Mouse (Mus musculus): ENCODE data around the gene Tnfrsf1a.

The Tnfrsf1a gene

DNA sequence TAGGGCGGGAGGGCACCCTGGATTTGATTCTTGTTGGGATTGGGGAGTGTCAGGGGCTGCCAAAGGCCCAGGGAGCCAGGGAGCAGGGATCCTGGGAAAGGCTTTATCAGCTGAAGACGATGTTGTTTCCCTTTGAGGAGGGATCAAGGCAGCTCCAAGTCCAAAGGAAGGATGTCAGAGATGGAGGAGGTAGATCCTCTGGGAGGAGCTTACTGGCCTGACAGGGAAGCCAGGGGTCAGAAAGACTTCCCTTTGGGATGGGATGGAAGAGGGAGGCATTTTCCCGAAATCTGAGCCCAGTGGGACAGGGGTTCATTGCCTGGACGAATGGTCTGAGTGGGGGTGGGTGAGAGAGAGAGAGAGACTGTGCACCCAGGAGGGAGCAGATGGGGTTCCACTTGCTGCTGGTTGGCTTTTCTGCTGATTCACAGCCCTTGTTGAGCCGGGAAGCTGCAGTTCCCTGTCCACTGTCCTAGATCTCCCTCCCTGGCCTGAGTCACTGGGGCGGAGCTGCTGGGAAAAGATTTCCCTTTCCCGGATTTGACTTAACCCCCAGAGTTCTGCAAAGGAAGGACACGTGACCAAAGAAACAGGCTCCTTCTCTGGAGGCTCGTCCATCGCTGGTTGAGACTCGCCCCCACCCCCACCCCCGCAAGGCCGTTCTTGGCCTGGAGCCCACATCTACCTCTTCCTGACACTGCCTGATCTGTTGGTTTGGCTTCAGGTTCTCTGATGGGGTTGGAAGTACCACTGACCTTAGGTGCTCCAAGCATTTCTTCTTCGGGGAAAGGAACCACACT lies 5.4 kb downstream of the Tnfrsf1a start:
- DNase-seq (ENCODE audit: low spot score): no peak

DNA sequence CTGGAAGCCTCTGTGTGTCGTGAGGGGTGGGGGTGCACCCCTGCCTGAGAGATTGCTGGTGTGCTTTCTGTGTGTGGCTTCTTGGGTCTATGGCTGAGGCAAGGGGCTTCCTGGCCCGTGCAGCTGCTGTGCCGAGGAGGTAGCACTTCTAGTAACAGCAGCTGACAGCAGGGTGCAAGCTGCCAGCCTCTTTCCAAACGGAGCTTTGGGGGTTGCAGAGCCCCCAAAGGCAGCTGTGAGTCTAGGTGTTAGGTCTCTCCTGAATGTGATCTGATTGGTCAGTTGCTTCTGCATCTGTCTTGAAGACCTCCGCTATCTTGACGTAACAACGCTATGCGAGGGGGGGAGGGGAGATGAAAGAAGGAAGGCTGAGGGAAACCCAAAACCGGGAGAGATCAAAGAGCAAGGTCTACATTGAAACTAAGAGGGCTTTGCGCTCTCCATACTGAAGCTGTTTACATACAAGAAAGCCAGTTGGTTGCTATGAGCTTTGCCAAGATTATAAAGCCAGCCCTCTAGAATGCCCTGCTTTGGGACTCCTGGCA lies 6.1 kb downstream of the Tnfrsf1a start:
- DNase-seq (ENCODE audit: low spot score): no peak

DNA sequence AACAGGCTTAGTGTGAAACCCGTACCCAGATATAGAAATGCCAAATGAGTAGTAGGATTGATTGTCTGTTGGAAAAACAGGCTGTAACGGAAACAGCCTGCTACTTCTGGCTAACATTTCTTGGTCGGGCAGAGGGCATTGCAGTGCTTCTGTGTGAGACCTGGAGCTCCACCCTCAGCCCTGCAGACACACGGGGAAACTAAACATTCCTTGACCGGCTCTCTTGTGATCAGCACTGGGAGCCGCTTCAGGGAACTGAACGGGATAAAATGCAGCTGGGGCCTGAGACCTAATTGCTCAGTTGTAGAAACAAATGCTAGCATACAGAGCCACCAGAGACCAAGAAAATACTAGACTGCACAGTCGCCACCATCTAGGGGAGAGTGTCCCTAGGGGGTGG lies 7.1 kb downstream of the Tnfrsf1a start:
- no peak for DNase-seq (ENCODE audit: low spot score)

- DNase-seq (ENCODE audit: low spot score): no peak
Observed at GRCm38 (mm10) chr6:125357334-125357733, 8.2 kb downstream of the Tnfrsf1a start.

DNA sequence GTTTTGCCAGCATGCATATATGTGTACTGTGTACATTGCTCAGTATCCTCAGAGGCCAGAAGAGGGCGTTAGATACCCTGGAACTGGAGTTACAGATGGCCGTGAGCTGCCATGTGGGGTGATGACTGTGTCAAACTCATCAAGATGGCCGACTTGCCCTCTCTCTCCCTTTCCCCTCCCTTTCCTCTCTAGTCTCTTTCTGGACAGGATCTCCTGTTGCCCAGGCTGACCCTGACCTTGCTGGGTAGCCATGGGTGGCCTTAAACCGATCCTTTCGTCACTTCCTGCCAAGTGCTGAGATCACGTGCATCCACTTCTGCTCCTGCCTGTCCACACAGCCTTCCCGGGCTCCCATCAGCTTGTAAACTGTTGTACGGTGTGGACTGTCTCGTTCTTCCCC lies 10.8 kb downstream of the Tnfrsf1a start:
- DNase-seq (ENCODE audit: low spot score): no peak

GRCm38 (mm10) chr6:125360846-125361245 lies 11.7 kb downstream of the Tnfrsf1a start:
- no peak for DNase-seq (ENCODE audit: low spot score)

- DNase-seq (ENCODE audit: low spot score): no peak
Observed at GRCm38 (mm10) chr6:125361467-125362291, 12.5 kb downstream of the Tnfrsf1a start.

- DNase-seq (ENCODE audit: low spot score): no peak
Observed at GRCm38 (mm10) chr6:125363021-125363420, 13.9 kb downstream of the Tnfrsf1a start.

GRCm38 (mm10) chr6:125363451-125364242 lies 14.5 kb downstream of the Tnfrsf1a start:
- DNase-seq (ENCODE audit: low spot score): no peak

GRCm38 (mm10) chr6:125364448-125364847 lies 15.3 kb downstream of the Tnfrsf1a start:
- no peak for DNase-seq (ENCODE audit: low spot score)

DNA sequence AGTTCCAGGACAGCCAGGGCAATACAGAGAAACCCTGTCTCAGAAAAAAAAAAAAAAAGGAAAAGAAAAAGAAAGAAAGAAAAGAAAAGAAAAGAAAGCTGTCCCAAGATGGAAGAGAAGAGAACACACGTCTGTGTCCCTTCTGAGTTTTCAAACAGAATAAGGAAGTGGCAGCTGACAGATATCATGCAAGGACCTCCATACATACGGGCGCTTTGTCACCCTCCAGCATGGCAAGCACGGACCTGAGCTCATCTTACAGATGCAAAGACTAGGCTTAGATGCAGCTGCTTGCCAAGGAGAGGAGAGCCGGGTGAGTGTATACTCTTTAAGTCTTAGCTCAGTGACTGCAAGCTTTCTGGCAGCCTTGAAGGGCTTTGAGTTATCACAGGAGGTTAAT lies 16.4 kb downstream of the Tnfrsf1a start:
- no peak for DNase-seq (ENCODE audit: low spot score)

- no peak for DNase-seq (ENCODE audit: low spot score)
Observed at GRCm38 (mm10) chr6:125366133-125366532, 17.0 kb downstream of the Tnfrsf1a start.

- DNase-seq (ENCODE audit: low spot score): no peak
Observed at GRCm38 (mm10) chr6:125367758-125368371, 18.7 kb downstream of the Tnfrsf1a start.

DNA sequence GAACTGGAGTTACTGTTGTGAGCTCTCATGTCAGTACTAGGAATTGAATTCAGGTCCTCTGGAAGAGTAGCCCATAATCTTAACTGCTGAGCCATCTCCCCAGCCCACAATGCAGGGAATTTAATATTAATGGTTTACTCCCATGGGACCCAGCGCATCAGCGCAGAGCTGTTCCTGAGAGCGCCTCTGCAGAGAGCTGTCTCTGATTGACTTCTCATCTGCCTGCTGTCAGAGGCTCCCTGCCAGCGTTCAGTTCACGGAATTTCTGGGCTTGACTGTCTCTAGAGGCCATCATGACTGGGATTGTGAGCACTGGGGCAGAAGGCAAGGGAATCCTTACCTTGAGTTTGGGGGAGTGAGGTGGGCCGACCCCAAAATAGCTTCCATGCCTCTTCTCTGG lies 27.9 kb downstream of the Tnfrsf1a start:
- no peak for DNase-seq (ENCODE audit: low spot score)

- no peak for DNase-seq (ENCODE audit: low spot score)
Observed at GRCm38 (mm10) chr6:125377582-125378451, 28.7 kb downstream of the Tnfrsf1a start.

GRCm38 (mm10) chr6:125378621-125379020 lies 29.5 kb downstream of the Tnfrsf1a start:
- no peak for DNase-seq (ENCODE audit: low spot score)

- no peak for DNase-seq (ENCODE audit: low spot score)
Observed at GRCm38 (mm10) chr6:125379781-125380180, 30.6 kb downstream of the Tnfrsf1a start.

DNA sequence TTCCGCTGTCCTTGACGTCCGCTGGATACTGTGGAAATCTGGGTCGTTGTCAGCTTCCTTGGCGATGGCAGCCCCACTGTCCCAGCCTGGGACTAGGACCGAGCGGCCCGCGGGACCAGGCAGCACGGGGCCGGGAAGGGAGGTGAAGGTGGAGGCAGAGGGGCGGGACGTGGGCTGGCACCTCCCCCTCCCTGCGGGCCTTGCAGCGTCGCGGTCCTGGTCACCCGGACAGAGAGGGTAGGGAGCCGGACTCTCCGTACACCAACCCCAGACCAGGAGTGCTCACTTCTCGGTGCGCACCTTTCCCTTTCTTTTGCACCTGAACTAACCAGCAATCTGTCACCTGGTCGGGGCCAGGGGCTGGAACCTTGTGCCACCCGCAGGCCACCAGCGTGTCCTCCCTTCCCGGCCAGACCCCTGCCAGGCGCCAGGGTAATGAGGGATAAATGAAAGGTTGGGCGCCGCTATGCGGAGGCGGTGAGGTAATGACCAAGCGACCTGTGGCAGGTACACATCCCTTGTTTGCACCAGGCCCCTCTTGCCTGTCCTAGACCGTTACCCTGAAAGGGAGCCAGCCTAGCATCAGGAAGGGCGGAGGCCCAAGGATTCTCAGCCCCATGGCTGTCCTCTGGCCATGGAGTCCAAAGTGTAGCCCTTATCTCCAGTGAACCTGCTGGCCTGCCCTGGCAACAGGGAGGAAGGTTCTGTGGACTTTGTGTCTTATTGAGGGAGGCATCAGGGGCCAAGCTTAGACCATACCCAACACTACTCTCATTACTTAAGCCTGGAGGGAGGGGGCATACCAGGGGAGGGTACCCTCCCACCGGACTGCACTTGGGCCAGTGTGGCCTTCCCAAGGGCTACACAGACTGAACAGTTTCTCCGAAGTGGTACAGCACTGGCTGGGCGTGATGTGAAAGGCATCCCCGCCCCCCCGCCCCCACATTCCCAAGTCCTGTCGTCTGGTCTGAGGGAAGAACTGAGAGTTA lies 31.5 kb downstream of the Tnfrsf1a start, which contains the start of gene Plekhg6:
TSS of gene Plekhg6 (minus strand) at position 422 of the 989 bp plus-strand sequence.
- no peak for DNase-seq (ENCODE audit: low spot score)

GRCm38 (mm10) chr6:125382024-125382423 lies 32.9 kb downstream of the Tnfrsf1a start:
- DNase-seq (ENCODE audit: low spot score): no peak

Measured in ovary, postnatal 10 days (tissue).